Mouse (Mus musculus): Measurements from ENCODE around the gene Kif18b.

Kif18b gene

DNA sequence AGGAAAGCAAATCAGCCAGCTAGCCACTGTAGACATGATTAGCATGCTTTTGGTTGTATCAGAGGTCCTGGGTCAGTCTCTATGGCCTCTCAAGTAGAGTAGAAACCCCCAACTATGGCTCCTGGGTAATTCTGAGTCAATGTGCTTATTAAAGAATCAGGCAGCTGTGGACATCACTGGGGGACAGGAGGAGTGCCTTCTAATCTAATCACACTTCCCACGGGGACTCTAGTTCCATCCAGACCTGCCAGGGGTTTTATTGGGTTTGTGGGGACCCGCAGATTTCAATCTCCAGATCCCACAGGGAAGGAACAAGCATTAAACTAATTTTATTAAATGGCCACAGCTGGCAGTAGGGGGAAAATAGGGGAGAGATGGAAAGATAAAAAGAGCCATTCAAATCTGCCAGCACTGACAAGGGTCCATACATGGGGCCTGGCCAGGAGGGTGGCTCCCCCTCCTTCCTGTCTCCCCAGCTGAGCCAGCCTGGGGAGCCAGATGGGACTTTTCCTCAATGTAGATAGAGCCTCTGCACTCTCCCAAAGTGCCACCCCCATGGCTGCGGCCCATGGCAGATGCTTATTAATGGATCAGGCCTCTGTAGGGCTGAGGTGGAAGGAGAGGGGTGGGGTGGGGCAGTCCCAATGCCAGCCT, 12.7 kb upstream of the Kif18b start:
- in situ Hi-C loops (cut with MboI) = no loop called here

DNA sequence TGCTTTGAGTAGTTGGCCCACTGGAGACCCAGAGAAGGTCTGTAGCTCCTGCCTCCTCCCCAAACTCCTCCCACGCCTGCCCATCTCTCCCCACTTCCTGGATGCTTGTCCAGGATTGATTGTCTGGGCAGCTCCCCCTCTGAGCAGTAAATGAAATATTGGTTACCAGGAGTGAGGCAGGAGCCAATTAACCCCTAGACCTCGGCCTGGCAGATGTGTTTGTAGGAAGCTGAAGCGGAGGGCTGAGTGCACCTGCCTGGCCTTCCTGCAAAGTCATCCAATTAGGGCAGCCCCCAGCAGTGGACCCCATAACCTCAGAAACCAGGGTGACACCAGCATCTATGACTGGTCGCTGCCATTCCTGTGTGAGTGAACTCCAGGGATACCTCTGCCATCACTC, 11.3 kb upstream of the Kif18b start:
- in situ Hi-C loops (cut with MboI) = no loop called here

DNA sequence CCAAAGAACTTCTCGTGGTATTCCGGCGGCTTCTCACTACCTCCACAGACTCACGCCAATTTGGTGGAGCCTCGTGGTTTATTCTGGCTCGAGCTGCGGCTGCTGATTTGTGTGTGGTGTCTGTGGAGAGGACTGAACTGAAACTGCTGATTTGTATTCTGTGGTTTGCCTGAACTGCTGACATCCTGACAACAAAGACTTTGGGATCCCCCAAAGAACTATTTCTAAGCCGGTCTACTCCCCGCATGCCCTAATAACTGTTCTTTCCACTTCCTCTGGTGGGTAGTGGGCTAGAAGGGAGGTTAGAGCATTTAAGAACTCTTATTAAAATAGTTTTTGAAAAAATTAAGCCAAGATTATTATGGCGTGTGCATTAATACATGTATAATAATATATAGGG, 5.7 kb upstream of the Kif18b start:
- in situ Hi-C loops (cut with MboI) = no loop called here

DNA sequence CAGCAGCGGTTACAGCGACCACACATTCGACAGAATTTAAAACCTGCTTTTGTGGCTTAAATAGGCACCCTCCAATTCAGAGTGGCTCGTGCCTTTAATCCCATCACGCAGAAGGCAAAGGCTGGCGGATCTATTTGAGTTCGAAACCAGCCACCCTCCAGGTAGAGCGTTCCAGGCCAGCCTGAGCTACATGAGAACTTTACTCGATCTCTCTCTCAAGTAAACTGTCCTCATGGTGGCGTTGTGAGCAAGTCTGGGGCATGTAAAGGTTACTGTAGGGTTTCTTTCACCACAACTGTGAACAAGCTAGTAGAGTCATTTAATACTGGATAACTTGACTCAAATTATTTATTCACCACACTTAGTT, 410 bp upstream of the Kif18b start:
- in situ Hi-C loops (cut with MboI) = no loop called here

DNA sequence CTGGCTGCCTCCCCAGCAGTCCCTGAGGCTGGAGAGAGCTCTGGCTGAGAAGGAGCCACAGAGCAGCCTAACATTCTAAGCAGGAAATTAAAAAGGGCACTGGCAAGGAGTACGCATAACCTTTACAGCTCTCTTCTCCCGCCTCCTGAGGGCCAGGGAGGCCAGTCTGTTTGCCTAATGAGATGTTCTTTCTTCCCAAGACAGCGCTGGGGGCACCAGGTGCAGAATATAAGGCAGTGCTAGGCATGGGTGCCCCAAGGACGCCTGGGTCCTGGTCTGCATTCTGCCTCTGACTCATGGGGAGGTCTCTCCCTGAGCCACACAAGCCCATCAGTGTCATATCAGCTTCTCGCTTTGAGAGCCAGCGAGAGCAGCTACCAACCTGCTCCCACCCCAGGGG, 3.4 kb downstream of the Kif18b start:
- in situ Hi-C loops (cut with MboI) = no loop called here

DNA sequence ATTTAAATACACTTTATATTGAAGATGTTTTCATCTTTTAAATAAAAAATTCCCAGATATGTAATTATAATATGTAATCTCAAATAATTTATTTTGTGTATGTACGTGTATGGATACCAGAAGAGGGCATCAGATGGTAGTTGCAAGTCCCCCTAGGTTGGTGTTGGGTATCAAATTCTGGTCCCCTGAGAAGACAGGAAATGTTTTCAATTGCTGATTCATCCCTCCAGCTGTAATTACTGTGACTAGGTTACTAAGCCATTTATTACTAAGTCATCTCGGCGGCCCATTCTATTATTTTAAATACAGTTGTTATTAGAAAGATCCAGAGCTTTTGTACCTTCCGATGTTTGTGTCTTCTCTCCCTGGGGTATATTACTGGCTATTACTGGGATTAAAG, 6.8 kb downstream of the Kif18b start:
- in situ Hi-C loops (cut with MboI) = no loop called here

DNA sequence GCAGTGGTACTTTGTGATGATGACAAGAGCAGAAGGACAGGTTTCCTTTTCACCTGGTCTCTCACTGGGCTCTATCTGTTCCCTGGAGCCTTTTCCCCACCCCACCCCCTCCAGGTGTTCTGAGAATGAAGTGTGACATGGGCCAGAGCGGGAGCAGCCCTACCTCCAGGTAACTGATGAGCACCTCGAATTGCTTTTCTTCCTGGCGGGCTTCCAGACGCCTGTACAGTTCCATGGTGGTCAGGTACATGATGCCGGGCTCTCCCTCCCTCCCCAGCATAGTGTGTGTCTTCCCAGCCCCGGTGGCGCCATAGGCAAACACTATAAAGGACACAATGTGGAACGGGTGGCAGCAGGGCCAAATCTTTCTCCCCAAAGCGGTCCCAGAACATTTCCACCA, 9.5 kb downstream of the Kif18b start:
- in situ Hi-C loops (cut with MboI) = no loop called here

DNA sequence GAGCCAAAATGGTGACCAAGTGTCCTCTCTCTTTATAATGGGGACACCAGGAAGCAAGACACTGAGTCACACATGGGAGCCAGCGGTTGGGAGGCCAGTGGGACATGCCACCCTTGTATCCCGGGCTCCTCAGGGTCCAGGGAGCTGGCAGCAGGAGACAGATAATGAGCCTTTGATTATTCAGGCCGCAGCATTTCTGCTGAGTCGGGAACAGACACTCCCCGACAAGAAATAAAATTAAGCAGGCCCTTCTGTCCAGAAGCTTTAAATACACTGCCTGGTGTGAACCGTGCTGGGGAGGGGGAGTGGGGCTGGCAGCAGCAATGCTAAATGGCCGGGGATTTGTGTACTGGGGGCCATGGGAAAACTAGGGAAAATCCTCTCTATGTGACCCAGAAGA, 13.5 kb downstream of the Kif18b start:
- in situ Hi-C loops (cut with MboI) = no loop called here

DNA sequence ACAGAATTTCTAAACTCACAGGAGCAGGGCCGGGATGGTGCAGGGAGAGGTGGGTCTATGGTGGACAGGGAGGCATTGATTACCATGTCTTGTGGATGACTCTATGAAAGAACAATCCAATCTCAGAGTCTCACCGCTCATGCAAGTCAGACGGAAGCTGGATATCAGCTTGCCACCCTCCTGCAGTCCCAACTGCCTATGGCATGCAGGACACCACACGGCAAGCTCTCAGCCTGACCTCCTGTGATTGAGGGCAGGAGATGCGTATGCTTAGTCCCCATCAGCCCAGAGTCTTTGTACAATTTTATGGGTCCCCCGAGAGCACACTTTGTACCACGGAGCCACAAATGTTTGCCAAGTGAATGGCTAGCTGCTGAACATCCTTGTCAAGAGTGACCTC, 21.3 kb downstream of the Kif18b start:
- in situ Hi-C loops (cut with MboI) = no loop called here

DNA sequence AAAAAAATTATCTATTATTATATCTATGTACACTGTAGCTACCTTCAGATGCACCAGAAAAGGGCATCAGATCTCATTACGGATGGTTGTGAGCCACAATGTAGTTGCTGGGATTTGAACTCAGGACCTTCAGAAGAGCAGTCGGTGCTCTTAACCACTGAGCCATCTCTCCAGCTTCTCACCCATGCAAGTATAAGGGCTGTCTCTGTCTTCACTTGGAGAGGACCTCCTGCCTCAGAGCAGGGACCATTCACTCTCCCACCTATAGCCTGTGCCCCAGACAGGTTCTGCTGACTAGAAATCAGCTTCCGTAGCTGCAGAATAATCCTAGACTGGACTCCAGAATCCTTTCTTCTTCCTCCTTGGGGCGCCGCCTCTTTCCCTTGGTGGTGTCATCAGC, 22.8 kb downstream of the Kif18b start:
- in situ Hi-C loops (cut with MboI) = no loop called here

DNA sequence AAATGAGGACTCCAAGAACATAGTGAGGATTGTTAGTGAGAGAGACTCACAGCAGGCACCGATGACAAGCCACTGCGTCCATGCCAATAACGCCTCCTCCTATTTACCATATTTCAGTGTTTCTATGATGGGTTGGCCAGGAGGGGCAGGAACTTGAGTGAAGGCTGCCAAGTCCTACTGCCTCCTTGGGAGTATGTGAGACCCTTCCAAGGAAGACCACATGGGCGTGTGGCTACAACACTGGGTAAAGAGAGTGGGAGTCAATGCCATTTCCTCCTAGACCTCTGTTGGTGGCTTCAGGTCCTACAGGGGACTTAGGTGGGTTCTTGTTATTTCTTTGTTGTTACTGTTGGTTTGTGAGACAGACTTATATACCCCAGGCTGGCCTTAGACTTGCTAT, 23.7 kb downstream of the Kif18b start:
- in situ Hi-C loops (cut with MboI) = no loop called here

DNA sequence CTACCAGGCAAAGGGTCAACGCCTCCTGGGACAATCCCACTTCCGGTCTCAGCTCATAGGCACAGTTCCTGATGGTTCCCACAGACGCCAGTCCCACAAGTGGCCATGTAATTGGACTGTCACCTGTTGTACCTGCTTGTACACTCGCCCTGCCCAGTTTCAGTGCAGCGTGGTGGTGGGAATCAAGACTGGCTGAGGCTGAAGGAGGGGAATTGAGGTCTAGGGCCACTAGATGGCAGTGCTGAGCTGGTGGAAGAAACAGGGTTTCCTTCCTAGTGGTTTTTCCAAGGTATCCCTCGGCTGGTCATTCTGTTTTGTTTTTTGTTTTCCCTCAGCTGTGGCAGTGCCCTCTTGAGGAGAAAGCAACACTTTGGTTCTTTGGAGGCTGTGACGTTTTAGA, 24.2 kb downstream of the Kif18b start, which contains the start of gene Gfap:
TSS of gene Gfap (minus strand) at position 150 of the 400 bp plus-strand sequence.
- in situ Hi-C loops (cut with MboI) = no loop called here

DNA sequence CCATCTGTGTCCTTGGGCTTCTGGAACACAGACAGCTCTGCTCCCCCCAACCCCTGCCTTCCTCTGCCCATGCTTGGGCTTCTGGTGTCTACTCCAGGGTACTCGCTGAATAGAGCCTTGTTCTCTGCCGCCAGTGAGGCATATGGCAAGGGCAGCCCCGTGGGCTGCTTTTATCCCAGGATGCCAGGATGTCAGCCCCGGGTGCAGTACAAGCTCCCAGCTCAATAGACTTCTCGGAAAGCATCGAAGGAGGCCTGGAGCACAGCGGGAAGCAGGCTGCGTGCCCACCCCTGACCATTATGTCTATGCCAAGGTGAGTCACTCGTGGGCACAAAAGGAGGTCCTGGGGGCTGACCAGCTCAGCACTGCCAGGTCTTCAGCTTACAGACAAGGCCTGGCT, 26.5 kb downstream of the Kif18b start:
- in situ Hi-C loops (cut with MboI) = no loop called here

DNA sequence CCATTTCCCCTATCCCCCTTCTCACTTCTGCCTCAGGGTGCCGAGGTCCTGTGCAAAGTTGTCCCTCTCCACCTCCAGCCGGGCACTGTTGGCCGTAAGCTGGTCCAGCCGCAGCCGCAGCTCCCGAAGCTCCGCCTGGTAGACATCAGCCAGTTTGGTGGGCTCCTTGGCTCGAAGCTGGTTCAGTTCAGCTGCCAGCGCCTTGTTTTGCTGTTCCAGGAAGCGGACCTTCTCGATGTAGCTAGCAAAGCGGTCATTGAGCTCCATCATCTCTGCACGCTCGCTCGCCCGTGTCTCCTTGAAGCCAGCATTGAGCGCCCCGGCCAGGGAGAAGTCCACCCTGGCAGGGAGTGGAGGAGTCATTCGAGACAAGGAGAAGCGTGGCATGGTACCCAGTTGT, 28.3 kb downstream of the Kif18b start:
- in situ Hi-C loops (cut with MboI) = no loop called here

DNA sequence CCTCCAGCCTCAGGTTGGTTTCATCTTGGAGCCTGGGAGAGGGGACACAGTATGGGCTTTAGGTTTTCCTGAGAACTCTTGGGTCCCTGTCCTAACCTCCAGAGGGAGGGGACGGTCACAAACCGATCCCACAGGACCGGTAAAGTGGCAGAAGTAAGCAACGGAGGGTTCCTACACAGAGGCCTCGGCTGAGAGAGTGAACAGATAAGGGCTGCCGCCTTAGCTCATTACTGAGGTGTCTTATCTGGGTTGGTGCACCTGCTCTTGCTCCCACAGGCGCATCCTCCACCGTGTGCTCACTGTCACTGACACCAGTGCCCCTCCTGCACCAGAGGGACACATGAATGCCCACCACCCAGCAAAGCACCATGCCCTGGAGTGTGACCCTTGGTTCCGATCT, 29.1 kb downstream of the Kif18b start:
- in situ Hi-C loops (cut with MboI) = no loop called here

DNA sequence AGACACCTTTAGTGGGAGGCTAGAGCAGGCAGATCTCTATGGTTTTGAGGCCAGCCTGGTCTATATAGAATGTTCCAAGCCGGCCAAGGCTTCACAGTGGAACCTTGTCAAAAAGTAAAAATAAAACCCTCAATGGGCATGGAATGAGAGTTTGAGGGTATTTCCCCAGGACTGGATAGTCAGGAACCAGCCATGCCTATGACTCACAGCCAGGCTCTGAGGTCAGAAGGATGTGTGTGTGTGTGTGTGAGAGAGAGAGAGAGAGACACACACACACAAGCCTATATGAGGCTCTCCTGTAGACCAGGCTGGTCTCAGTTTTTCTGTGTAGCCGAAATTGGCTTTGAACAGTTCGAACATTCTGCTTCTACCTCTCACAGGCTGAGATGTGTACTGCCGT, 30.2 kb downstream of the Kif18b start:
- in situ Hi-C loops (cut with MboI) = no loop called here

DNA sequence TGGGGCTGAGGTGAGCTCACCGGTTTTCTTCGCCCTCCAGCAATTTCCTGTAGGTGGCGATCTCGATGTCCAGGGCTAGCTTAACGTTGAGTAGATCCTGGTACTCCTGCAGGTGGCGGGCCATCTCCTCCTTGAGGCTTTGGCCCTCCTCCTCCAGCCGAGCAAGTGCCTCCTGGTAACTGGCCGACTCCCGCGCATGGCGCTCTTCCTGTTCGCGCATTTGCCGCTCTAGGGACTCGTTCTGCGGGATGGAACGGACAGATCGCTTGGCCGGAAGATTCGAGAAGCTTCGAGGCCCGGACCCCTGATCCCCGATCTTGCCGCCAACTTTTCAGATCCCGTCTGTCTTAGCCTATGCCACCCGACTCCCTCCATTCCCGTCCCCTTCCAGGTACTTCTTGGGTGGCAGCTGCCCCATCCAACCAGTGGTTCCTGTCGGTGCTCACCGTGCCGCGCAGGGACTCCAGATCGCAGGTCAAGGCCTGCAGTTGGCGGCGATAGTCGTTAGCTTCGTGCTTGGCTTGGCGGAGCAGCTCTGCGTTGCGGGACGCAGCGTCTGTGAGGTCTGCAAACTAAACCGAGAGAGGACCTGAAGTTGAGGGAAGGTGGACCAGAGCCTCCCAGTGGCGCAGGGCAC, 31.8 kb downstream of the Kif18b start:
- in situ Hi-C loops (cut with MboI) = no loop called here

DNA sequence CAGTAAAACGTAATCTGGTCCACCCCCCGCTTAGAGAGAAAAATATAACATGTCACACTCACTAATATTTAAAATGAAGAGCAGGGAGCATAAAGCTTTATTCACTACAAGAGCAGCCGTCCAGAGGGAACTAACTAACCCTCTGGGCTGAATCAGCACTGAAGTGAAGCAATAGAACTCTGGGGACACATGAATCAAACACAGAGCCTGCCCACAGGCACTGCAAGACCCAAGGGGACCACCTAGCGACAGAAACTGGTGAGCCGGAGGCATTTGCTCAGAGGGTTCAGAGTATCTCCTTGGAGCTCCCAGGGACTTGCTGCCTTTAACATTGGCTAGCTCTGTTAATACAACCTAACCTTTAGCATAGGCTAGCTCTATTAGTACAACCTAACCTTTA, 34.8 kb downstream of the Kif18b start:
- in situ Hi-C loops (cut with MboI) = no loop called here

DNA sequence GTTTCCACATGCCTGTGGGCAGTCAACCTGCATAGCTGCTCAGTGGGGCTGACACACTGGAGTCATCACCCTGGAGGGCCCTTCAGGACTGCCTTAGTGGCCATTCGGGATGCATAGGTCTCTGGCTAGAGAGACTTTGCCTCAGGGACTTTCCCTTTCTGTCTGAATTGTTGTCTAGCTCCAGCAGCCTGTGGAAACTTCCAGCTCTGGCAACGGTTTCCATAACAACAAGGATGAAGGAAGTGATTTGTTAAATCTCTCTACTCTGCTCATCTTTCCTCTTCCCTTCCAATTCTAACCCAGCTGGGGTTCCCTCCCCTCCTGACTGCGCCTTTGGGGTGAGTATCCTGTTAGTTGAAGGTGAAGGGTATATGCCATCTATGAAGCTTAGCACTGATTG, 36.8 kb downstream of the Kif18b start:
- in situ Hi-C loops (cut with MboI) = no loop called here

DNA sequence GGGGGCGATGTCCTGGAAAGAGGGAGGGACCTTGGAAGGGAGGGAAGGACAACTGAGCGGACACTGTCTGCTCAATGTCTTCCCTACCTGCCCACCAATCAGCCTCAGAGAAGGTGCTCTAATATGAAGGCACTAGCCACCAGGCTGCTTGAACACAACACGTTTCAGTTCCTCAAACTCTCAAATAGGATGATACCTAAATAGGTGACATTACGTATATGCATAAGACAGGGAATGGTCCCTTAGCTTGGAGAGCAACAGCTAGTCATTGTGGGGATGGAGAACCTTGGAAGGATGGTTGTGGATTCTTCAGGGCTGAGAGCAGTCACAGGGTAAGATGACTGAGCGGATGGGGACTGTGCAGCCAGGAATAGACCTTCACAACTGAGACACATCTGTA, 37.5 kb downstream of the Kif18b start:
- in situ Hi-C loops (cut with MboI) = no loop called here

DNA sequence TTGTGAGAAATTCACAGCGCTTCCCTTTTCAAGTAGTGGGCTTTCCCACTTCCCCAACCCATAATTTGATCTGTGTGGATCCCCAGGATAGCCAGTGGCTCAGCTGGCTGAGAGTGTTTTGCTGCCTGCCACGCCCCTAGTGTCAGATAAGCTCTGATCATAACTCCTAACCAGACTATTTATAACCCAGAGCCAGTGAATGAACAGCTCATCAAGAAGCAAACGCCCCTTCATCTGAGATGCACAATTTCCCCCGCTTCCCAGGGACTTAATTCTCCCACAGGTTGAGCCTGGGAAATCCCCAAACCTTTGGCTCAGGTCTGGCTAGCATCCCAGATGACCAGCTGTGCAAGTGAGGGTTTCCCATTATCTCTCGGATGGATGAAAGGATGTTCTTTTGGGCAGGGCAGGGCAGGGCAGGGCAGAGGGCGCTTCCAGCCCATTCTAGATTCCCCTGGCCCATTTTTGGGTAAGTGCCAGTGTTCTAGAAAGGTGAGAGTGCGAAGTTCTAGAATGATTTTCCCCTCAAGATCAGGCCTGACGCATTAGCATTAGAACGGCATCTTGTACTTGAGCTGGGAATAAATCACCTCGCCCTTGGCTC, 40.2 kb downstream of the Kif18b start, which contains the start of gene Fam187a:
TSS of gene Fam187a (plus strand) at position 554 of the 604 bp plus-strand sequence.
- in situ Hi-C loops (cut with MboI) = no loop called here

DNA sequence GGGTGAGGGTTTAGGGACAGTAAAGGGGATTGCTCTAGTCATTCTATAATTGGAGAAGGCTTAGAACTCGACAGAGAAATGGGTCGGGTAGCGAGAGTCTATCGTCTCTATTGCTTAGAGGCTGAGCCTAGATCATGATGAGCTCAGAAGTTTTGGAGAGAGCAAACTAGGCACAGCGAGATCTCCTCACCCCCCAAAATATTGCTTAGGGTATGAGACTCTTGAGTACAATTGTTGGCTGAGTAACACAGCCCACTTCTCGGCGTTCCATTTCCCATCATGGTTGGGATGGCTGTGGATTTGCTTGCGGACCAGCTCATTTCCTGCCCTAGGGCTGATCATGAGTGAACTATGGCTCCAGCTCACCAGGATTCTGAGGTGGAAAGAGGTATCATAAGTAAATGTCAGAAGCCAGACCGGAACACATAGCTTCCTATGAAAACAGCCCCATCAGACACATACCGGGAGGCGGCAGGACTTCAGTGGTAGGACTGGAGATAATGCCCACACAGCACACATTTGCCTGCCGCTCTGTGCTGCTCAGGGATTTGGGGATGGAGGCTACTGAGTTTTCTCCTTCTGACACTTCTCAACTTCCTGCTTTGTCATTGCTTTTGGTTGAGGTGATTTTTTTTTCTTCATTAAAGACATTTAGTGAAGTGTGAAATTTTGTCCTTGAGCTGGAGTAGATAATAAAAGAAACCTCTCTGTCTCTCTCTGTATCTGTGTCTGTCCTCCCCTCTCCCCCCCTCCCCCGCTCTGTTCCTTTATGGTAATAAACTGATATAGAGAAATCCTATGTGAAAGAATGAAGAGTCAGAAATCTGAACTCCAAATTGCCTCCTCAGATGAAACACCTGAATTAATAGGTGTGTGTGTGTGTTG, 43.4 kb downstream of the Kif18b start:
- in situ Hi-C loops (cut with MboI) = no loop called here
